Mouse (Mus musculus) megakaryocyte-erythroid progenitor cell, adult 5-6 weeks (primary cell): ENCODE data around the gene Nudt7. TPM values are rescaled to one million over a fixed set of nuclear protein-coding genes. Genes with fewer than 3 reads are reported as not detected.

Experiments
- ATAC-seq: replicated peaks from 2 replicates; pipeline ENCODE4 v1.8.0; 2016; ENCODE audit warnings: mild to moderate bottlenecking, inconsistent platforms; ENCODE audit not compliant: severe bottlenecking, poor library complexity, low FRiP score, low TSS enrichment
- total RNA-seq, 2 experiments: library from RNA; stranded (forward) in 1 of 2; stranded (reverse) in 1 of 2; fragments of 200-1000, 215-1000 nt in 1 of 2; fragments of >200 nt in 1 of 2; fragmentation: Nextera tagmentation in 1 of 2; gene quantifications; 2 replicates each; pipeline ENCODE4 v1.2.3; 2014 to 2017

Nudt7 gene
- total RNA-seq, 2 experiments from 2014 or later, result 6.7 to 24.3 TPM

DNA sequence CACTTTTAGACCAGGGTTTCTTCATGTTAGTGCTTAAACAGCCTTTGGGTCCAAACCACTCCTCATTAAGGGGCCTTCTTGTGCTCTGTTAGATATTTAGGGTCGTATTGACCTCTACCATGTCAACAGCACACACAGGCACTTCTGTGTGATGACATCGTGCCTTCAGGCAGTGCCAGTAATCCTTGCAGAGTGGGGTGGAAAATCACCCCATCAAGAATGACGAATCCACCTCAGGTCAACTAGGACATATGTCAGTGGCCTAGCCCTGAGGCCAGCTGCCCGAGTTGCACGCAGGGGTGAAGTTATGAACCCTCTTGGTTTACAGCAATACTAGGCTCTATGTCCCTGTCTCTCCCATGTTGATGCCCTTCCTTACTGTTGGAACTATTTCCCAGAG is 3.8 kb downstream of the Nudt7 start:
- no peak for ATAC-seq

DNA sequence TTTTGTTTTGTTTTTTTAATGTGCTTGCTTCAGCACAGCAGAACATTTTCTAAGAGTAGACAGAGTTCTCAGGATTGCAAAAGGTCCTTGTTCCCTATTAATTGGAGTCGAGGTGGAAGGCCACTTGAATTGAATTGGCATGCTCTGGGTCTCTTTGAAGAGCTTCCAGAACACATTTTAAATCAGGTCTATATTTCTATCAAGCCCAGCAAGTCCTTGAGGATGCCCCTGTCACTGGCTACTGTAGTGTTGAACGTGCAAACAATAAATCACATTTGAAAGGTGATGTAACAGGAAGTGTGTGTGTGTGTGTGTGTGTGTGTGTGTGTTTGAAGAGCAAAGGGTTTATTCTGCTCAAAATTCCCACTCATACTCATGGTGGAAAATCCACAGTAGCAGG is 7.1 kb downstream of the Nudt7 start:
- ATAC-seq, result no peak

DNA sequence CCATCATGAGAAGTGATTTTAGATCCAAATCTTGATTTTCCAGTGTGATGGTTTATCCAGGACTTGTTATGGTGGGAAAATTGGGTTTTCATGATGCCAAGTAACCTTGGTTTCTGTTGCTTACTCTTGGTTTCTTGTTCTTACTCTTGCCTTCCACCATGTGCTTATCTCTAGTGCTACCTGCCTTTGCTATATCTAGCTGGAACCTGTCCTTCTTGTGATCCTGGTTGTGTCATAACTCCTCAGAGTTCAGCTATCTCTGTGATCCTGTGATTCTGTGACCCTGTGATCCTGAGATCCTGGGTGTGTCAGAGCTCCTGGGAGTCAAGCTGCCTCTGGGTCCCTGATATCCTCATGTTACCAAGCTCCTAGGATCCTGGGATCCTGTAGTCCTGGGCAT is 8.8 kb downstream of the Nudt7 start:
- no peak; the same call in 1 of the 2 replicates for ATAC-seq

DNA sequence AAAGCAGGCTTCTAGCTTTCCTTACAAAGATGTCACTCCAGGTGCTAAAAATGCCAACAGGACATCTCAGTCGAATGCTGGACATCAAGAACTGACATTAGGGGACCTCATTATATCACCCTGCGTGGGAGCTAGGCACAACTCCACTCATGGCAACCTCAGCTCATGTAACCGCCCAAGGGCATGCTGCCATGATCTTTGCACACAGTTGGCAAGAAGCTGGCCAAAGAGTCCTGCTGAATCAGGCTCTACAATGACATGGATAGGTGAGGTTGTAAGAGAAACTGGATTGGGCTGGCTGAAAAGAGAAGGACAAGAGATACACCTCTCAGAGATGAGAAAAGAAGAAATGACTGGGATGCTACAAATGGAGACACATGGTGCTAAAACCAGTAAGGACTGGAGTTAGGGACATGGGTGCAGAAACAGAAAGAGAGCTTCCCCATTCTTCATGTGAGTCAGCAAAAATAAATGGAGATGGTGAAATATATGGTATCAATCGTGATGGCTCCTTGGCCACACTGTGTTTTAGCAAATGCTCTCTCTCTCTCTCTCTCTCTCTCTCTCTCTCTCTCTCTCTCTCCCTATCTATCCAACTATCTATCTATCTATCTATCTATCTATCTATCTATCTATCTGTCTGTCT is 10.4 kb downstream of the Nudt7 start:
- ATAC-seq, result peak; percentile 50; the same call in 1 of the 2 replicates

GRCm38 (mm10) chr8:114153311-114154045 is 20.1 kb downstream of the Nudt7 start:
- ATAC-seq, result no peak

DNA sequence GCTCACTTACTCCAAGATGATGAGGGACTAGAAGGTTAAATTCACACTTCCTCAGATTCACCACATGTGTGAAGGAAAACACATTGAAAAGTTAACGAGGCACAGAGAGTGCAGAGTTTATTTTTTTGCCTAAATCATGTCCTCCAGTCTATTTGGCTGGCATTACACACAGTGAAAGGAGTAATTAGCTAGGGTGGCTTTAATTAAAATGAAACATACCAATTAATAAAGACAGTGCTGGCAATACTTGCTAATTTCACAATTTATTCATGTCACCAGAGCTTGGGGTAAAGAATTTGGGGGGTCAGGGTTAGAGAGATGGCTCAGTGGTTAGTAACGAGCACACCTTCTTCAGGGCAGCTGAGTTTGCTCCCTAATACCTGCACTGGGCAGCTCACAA is 25.2 kb downstream of the Nudt7 start:
- no peak for ATAC-seq

DNA sequence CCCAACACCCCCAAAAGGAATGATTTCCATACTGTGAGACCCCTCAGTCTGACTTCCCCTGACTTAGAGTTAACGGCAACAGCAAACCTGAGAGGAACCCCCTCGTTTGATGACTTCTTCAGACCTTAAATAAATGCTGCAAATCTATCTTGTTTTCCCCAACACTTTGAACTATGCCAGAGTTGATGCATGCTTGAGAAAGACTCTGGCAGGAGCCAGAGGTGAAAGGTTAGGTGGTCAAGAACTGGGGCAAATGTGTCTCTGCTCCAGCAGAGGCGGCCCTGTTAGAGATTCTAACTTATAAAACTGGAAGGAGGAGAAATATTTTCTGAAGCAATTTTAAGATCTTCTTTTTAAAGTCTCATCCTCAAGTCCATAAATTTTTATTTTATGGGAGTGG is 26.3 kb downstream of the Nudt7 start:
- no peak for ATAC-seq

- no peak for ATAC-seq
These were observed 30.5 kb downstream of the Nudt7 start for GRCm38 (mm10) chr8:114163871-114164270.

GRCm38 (mm10) chr8:114164444-114165096 is 31.2 kb downstream of the Nudt7 start:
- no peak for ATAC-seq

DNA sequence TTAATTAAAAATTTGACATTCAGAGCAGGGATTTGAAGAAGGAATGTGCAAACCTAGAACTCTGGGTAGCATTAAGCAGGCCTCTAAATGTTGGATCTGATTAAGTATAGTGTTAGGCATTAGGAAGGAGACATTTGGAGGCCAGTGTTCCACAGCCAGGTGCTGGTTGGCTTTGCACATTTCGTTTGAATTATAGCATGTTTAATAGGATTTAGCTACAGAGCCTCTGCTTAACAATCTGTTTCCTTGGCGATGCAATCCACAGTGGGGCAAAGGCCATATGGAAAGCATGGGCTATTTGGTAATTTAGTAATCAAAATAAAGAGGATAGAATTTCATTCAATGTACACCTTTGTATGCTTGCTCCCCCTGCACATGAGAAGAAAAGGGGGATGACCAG is 32.4 kb downstream of the Nudt7 start:
- ATAC-seq, result no peak

DNA sequence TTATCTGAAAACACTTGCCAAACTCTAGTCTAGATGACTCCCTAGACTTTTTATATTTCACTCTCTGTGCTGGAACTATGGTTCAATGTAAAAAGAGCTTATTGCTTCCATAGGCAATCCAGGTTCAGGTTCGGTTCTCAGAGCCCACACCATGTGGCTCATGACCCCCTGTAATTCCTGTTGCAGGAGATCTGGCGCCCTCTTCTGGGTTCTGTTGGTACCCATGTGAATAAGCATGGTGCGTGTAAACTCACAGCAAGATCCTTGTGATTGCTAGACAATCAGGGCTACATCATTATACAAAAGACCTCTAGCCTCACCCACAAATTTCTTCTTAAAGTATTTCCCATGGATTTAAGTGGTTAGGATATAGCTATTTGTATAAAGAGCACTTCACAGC is 43.4 kb downstream of the Nudt7 start:
- ATAC-seq, result 0 out of 2 replicates have a peak, but pooled peaks have one; percentile 37

- ATAC-seq, result no peak
These were observed 60.0 kb downstream of the Nudt7 start for GRCm38 (mm10) chr8:114193334-114193733.

DNA sequence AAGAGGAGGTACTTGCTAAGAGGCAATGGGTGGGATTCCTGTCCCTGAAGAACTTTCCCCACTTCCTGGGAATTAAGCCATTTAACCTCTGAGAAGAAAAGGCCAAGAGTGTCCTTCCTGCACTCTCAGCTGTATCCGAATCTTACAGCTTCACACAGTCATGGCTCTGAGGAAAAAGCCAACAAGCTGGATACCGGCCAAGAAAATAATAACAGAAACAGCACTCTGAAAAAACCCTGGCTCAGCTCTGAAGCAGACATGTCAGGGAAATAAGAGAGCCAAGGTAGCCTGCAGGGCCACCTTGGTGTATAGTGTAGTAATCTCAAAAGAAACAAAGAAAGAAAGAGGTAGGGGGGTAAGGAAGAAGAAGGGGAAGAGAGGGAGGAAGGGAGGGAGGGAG is 65.6 kb downstream of the Nudt7 start:
- ATAC-seq, result no peak

Other genes with a start within 250 kb of the Nudt7 start
- gene Vat1l, start 72.1 kb downstream of the Nudt7 start, total RNA-seq (2014; fragmentation: Nextera tagmentation), result not detected in 2 replicates
- gene Vat1l, start 72.1 kb downstream of the Nudt7 start, total RNA-seq (2017), result not detected in 2 replicates